Mouse (Mus musculus) liver, embryonic 15.5 days (tissue): ENCODE measurements around the gene Mst1r. TPM values are rescaled to one million over a fixed set of nuclear protein-coding genes. Genes with fewer than 3 reads are reported as not detected.

ENCODE experiments used
- polyA plus RNA-seq: library from polyadenylated mRNA; unstranded; fragments of >200 nt; fragmentation: Nextera tagmentation; extraction: Ambion mirVana; gene quantifications from 2 replicates; pipeline ENCODE4 v1.2.1, GENCODE M21; 2015

Mst1r gene
- polyA plus RNA-seq, 1 experiment from 2014 or later, result 0.85 TPM

Other genes starting within 250 kb of the Mst1r start
- 35.0 and 50.9 TPM in 2 replicates for gene Slc38a3, start 237.3 kb upstream of the Mst1r start, polyA plus RNA-seq
- 1.2 and 1.3 TPM in 2 replicates for gene Gnat1, start 227.2 kb upstream of the Mst1r start, polyA plus RNA-seq
- gene Sema3f, start 196.4 kb upstream of the Mst1r start, polyA plus RNA-seq, result 0.76 and 0.92 TPM in 2 replicates
- gene Rbm5, start 135.9 kb upstream of the Mst1r start, polyA plus RNA-seq, result 63.8 and 72.0 TPM in 2 replicates
- 26.1 and 27.7 TPM in 2 replicates for gene Rbm6, start 33.6 kb upstream of the Mst1r start, polyA plus RNA-seq
- 3.9 and 5.0 TPM in 2 replicates for gene Mon1a, start 18.7 kb upstream of the Mst1r start, polyA plus RNA-seq
- gene Actl11, start 21.6 kb downstream of the Mst1r start, polyA plus RNA-seq, result not detected in 2 replicates
- 0.08 and 0.09 TPM in 2 replicates for gene Camkv, start 28.8 kb downstream of the Mst1r start, polyA plus RNA-seq
- 12.6 and 14.6 TPM in 2 replicates for gene Traip, start 43.3 kb downstream of the Mst1r start, polyA plus RNA-seq
- 55.7 and 60.1 TPM in 2 replicates for gene Uba7, start 68.6 kb downstream of the Mst1r start, polyA plus RNA-seq
- gene Gm20661, start 76.2 kb downstream of the Mst1r start, polyA plus RNA-seq, result 0.54 and 0.66 TPM in 2 replicates
- 50.5 and 50.8 TPM in 2 replicates for gene Inka1, start 79.0 kb downstream of the Mst1r start, polyA plus RNA-seq
- gene Cdhr4, start 85.6 kb downstream of the Mst1r start, polyA plus RNA-seq, result 1.1 and 1.5 TPM in 2 replicates
- gene Gm20662, start 89.5 kb downstream of the Mst1r start, polyA plus RNA-seq, result not detected in 2 replicates
- 35.3 and 45.1 TPM in 2 replicates for gene Ip6k1, start 95.6 kb downstream of the Mst1r start, polyA plus RNA-seq
- gene Gmppb, start 142.4 kb downstream of the Mst1r start, polyA plus RNA-seq, result 15.3 and 16.3 TPM in 2 replicates
- 1.5 and 1.8 TPM in 2 replicates for gene Amigo3, start 146.3 kb downstream of the Mst1r start, polyA plus RNA-seq
- gene Mst1, start 173.6 kb downstream of the Mst1r start, polyA plus RNA-seq, result 41.1 and 51.2 TPM in 2 replicates
- 100 and 123 TPM in 2 replicates for gene Rnf123, start 176.5 kb downstream of the Mst1r start, polyA plus RNA-seq
- gene Apeh, start 187.7 kb downstream of the Mst1r start, polyA plus RNA-seq, result 194 and 242 TPM in 2 replicates